Mouse (Mus musculus): ENCODE results near the gene Tbc1d22a.

DNA sequence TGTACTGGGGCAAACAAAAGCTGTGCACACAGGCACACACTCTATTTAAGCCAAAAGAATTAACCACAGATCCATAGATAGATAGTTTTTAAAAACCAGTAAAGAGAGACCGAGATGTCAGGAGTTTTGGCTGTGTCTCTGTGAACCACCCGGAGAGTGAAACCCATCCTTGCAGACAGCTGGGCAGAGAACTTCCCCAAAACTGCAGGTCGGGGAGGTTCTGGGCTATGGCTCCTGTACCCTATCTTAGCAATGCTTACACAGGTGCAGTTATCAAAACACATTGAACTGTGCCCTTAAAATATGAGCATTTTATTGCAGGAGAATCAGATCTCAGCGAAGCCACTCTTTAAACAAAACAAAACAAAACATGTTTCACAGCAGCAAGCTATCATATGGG, 33.8 kb upstream of the Tbc1d22a start:
- TF ChIP-seq CTCF (IDR thresholded peaks at IDR 0.05; ENCODE audit: extremely low read depth, insufficient read depth, insufficient read length, insufficient replicate concordance) (no peak), POLR2A (IDR thresholded peaks at IDR 0.05; ENCODE audit: low read depth, low read length) (no peak)

Measured in spleen, adult 2 months (tissue).